Mouse (Mus musculus): Measurements from ENCODE around the gene Gm49393. TPM values are rescaled to one million over a fixed set of nuclear protein-coding genes. Genes with fewer than 3 reads are reported as not detected.
A peak's percentile ranks its signal among the peaks of the same experiment; 100 is the strongest.

Gm49393 gene
- total RNA-seq, 2 experiments from 2014 or later = not detected

DNA sequence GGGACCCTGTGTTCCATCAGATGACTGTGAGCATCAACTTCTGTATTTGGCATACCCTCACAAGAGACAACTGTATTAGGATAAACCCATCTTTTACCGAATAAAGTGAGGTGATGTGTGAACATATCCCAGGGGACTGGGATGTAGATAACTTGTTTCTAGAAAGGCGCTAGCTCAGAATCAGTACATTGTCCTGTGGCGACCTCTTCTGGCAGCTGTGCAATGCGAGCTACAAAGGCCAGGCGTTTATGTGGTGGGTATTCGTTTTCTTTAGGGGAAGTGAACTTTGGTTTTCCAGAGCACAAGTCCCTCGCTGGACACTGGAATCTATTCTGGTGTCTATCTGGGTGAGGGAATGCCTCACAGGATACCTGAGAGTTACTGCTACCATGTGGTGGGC is 115.9 kb downstream of the Gm49393 start:
- intact Hi-C loops (cut with DNase I) = loop anchor here (1.0 to 5.0 kb wide), 2 partner anchors 60 to 342 kb away; no protein-coding TSS in a partner anchor
- DNase-seq = peak; percentile 25 to 51

DNA sequence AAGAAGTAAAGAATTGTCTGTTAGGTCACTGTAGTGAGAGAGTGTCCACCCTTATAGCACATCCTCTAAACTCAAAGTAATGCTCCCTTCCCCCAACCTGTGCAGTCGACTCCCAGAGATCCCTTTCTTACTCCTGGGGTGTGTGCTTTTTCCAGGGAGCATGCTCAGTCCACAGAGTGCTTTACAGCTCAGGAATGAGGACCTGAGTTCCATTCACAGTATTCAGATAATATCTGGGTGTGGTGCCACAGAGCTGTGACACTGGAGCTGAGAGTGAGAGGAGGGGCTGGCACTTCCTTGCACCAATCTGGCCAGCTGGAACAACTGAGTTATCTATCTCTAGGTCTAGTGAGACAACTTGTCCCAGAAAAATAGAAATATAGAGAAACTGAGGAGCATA is 121.7 kb downstream of the Gm49393 start:
- intact Hi-C loops (cut with DNase I) = no loop called here
- DNase-seq = no peak

DNA sequence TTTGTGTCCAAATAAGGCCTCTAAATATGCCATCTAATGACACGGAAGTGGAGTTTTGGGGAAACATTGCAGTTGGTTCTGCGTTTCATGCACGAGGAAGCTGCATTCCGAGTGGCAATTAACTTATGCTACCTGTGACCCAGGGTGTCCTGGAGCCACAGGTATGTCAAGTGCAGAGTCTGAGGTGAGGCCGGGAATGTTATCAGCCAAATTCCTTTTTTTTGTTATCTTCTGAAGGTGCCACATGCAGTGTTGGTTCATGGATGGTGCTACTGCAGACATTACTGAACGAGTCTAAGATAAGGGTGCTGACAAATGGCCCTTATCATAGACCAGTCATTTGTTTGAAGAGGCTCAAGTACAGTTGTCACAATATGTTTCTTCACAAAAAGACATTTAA is 122.6 kb downstream of the Gm49393 start:
- no peak for DNase-seq
- intact Hi-C loops (cut with DNase I) = no loop called here

DNA sequence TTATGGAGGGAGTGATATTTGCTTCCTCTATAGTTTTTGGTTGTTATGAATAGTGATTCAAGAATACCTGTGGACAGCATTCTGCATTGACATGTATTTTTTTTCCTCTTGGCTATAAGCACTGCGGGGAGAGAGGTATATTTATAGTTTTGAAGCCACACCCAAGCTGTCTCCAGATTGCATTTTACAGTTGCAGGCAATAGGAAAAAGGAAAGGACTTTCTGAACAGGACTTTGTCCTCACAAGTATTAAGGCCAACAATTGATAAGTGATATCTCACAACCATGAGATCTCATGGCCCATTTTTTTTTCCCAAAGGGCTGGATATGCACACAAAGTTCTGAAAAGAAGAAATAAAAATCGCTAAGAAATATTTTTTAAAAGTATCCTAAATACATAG is 125.7 kb downstream of the Gm49393 start:
- intact Hi-C loops (cut with DNase I) = no loop called here
- no peak for DNase-seq

Other genes starting within 250 kb of the Gm49393 start
- gene BC051665, start 149.2 kb downstream of the Gm49393 start, total RNA-seq (2021) = not detected
- gene Ctsll3, start 132.7 kb downstream of the Gm49393 start, total RNA-seq (2021) = not detected
- gene 4930486L24Rik, start 71.1 kb downstream of the Gm49393 start, total RNA-seq (2021) = 1 to 10 TPM in 1 of 2 experiments, under 1 TPM in 1; 0.86 to 1.3 TPM
- gene Gm49392, start 38.7 kb downstream of the Gm49393 start, total RNA-seq (2021) = under 1 TPM; 0.60 to 0.94 TPM
- gene Ctla2b, start 38.1 kb downstream of the Gm49393 start, total RNA-seq (2021) = 1 to 10 TPM; 4.1 to 7.3 TPM
- not detected for gene Tpbpb, start 30.7 kb downstream of the Gm49393 start, total RNA-seq (2021)
- 1 to 10 TPM; 3.8 to 4.7 TPM for gene Gm49391, start 981 bp upstream of the Gm49393 start, total RNA-seq (2021)
- 10 to 100 TPM; 85.2 to 98.6 TPM for gene Ctla2a, start 1.0 kb upstream of the Gm49393 start, total RNA-seq (2021)
- gene Tpbpa, start 6.4 kb upstream of the Gm49393 start, total RNA-seq (2021) = not detected
- not detected for gene Ctsj, start 70.4 kb upstream of the Gm49393 start, total RNA-seq (2021)
- not detected for gene Ctsq, start 105.0 kb upstream of the Gm49393 start, total RNA-seq (2021)
- gene Ctsr, start 228.7 kb upstream of the Gm49393 start, total RNA-seq (2021) = not detected

Measured in heart, postnatal 36 days (tissue).